Mouse (Mus musculus): ENCODE results near the gene Arsb. TPM values are rescaled to one million over a fixed set of nuclear protein-coding genes. Genes with fewer than 3 reads are reported as not detected.

Gene Arsb
- total RNA-seq, 2 experiments from 2014 or later, result 36.6 to 49.1 TPM

GRCm38 (mm10) chr13:93919536-93919935 lies 148.1 kb downstream of the Arsb start:
- DNase-seq (ENCODE audit: low spot score in 2 of 2), result no peak

- DNase-seq (ENCODE audit: low spot score in 2 of 2), result peak in 1 of 2 experiments; percentile 15
Measured at GRCm38 (mm10) chr13:93920080-93920785, 148.8 kb downstream of the Arsb start.

GRCm38 (mm10) chr13:93920786-93921300 lies 149.4 kb downstream of the Arsb start:
- peak in 1 of 2 experiments; percentile 23 for DNase-seq (ENCODE audit: low spot score in 2 of 2)

- DNase-seq (ENCODE audit: low spot score in 2 of 2), result no peak
Measured at GRCm38 (mm10) chr13:93921831-93922565, 150.6 kb downstream of the Arsb start.

GRCm38 (mm10) chr13:93922566-93922910 lies 151.1 kb downstream of the Arsb start:
- DNase-seq (ENCODE audit: low spot score in 2 of 2), result no peak

GRCm38 (mm10) chr13:93924735-93925432 lies 153.5 kb downstream of the Arsb start:
- DNase-seq (ENCODE audit: low spot score in 2 of 2), result no peak

- no peak for DNase-seq (ENCODE audit: low spot score in 2 of 2)
Measured at GRCm38 (mm10) chr13:93930561-93931340, 159.3 kb downstream of the Arsb start.

- no peak for DNase-seq (ENCODE audit: low spot score in 2 of 2)
Measured at GRCm38 (mm10) chr13:93936455-93936854, 165.0 kb downstream of the Arsb start.

- no peak for DNase-seq (ENCODE audit: low spot score in 2 of 2)
Measured at GRCm38 (mm10) chr13:93938118-93938517, 166.7 kb downstream of the Arsb start.

GRCm38 (mm10) chr13:93939363-93940127 lies 168.1 kb downstream of the Arsb start:
- no peak for DNase-seq (ENCODE audit: low spot score in 2 of 2)

- DNase-seq (ENCODE audit: low spot score in 2 of 2), result no peak
Measured at GRCm38 (mm10) chr13:93940742-93941531, 169.5 kb downstream of the Arsb start.

- peak in 1 of 2 experiments; percentile 13 for DNase-seq (ENCODE audit: low spot score in 2 of 2)
Measured at GRCm38 (mm10) chr13:93950996-93951395, 179.6 kb downstream of the Arsb start.

- DNase-seq (ENCODE audit: low spot score in 2 of 2), result no peak
Measured at GRCm38 (mm10) chr13:93951555-93951954, 180.1 kb downstream of the Arsb start.

GRCm38 (mm10) chr13:93952466-93952865 lies 181.0 kb downstream of the Arsb start:
- DNase-seq (ENCODE audit: low spot score in 2 of 2), result peak in 1 of 2 experiments; percentile 8

- DNase-seq (ENCODE audit: low spot score in 2 of 2), result no peak
Measured at GRCm38 (mm10) chr13:93957907-93958306, 186.5 kb downstream of the Arsb start.

GRCm38 (mm10) chr13:93966271-93966670 lies 194.8 kb downstream of the Arsb start:
- no peak for DNase-seq (ENCODE audit: low spot score in 2 of 2)

- DNase-seq (ENCODE audit: low spot score in 2 of 2), result peak; percentile 44 to 51
Measured at GRCm38 (mm10) chr13:93967138-93967537, 195.7 kb downstream of the Arsb start.

GRCm38 (mm10) chr13:93970115-93970514 lies 198.7 kb downstream of the Arsb start:
- no peak for DNase-seq (ENCODE audit: low spot score in 2 of 2)

- no peak for DNase-seq (ENCODE audit: low spot score in 2 of 2)
Measured at GRCm38 (mm10) chr13:93972423-93972822, 201.0 kb downstream of the Arsb start.
